ENCODE assay signal across 8 mouse cellular contexts in genomic region chr5:144457623-144458287, GRCm38 (mm10).
DNase-seq lines count a peak whose midpoint lies in the region; ATAC-seq and TF ChIP-seq lines count a peak whose summit lies in the region.

No protein-coding gene starts in this region.

- no peaks in the 10 kb centered on the region for H3K36me3 ChIP-seq in heart, postnatal 0 days (replicated peaks; ENCODE audit: control insufficient read depth, insufficient read depth, low read length)
- no peaks in the 10 kb centered on the region for H3K36me3 ChIP-seq in liver, postnatal 0 days (replicated peaks; ENCODE audit: insufficient read depth, low read length)
- no peaks in the 10 kb centered on the region for H3K36me3 ChIP-seq in stomach, embryonic 15.5 days

- peak overlapping the region; percentile 29; the same call in 1 of the 2 replicates for H3K4me2 ChIP-seq in heart, postnatal 0 days (ENCODE audit: low read depth, low read length)
- no peak overlapping the region; the same call in 1 of the 2 replicates for H3K4me2 ChIP-seq in liver, postnatal 0 days (ENCODE audit: low read depth, low read length)
- peak overlapping the region; percentile 46 for H3K4me2 ChIP-seq in stomach, embryonic 15.5 days

- peak; percentile 15 for DNase-seq in urinary bladder, postnatal 14 days (ENCODE audit: low spot score)
- DNase-seq in urinary bladder, postnatal 4 days (ENCODE audit: low spot score in 2 of 2): no peak
- no peak for DNase-seq in heart, postnatal 0 days (ENCODE audit: low spot score)
- peak; percentile 21 for DNase-seq in liver, postnatal 0 days
- DNase-seq in c-Kit-positive CD71-positive TER-119-positive erythroid progenitor cells, embryonic 14.5 days (ENCODE audit: low spot score): no peak
- no peak for DNase-seq in thymus, postnatal 0 days (ENCODE audit: low spot score)

- H3K27ac ChIP-seq in heart, postnatal 0 days (ENCODE audit: low read depth): no peak overlapping the region
- H3K27ac ChIP-seq in liver, postnatal 0 days (ENCODE audit: low read depth): no peak overlapping the region
- H3K27ac ChIP-seq in stomach, embryonic 15.5 days: no peak overlapping the region

- no peaks in the 10 kb centered on the region for H3K27me3 ChIP-seq in heart, postnatal 0 days (ENCODE audit: control insufficient read depth, insufficient read depth, low read length)
- H3K27me3 ChIP-seq in liver, postnatal 0 days (ENCODE audit: insufficient read depth, low read length): no peaks in the 10 kb centered on the region
- H3K27me3 ChIP-seq in stomach, embryonic 15.5 days (replicated peaks): no peaks in the 10 kb centered on the region

- no peak for ATAC-seq in heart, postnatal 0 days (ENCODE audit: insufficient read depth, low read depth)
- peak; percentile 72 for ATAC-seq in liver, postnatal 0 days
- peak; percentile 47; the same call in 1 of the 2 replicates for ATAC-seq in stomach, embryonic 15.5 days (ENCODE audit: insufficient read depth, low FRiP score, low read depth)
- ATAC-seq in erythroblast, adult 5-6 weeks (replicated peaks; ENCODE audit: low FRiP score, poor library complexity, severe bottlenecking): no peak

- WGBS in heart, postnatal 0 days: 6% methylated on average over 11 of the region's 11 CpGs
- WGBS in liver, postnatal 0 days (ENCODE audit: insufficient replicate concordance): 6% methylated on average over 11 of the region's 11 CpGs
- WGBS in stomach, embryonic 15.5 days: 5% methylated on average over 11 of the region's 11 CpGs

- H3K4me1 ChIP-seq in heart, postnatal 0 days (ENCODE audit: control insufficient read depth, insufficient read depth): no peaks in the 10 kb centered on the region
- H3K4me1 ChIP-seq in liver, postnatal 0 days (ENCODE audit: insufficient read depth): no peaks in the 10 kb centered on the region
- peaks cover 6% of the 10 kb centered on the region for H3K4me1 ChIP-seq in stomach, embryonic 15.5 days

- no peak for TF ChIP-seq EP300 in heart, postnatal 0 days (IDR thresholded peaks at IDR 0.05; ENCODE audit: low read depth)
- no peak for TF ChIP-seq EP300 in liver, postnatal 0 days (IDR thresholded peaks at IDR 0.05; ENCODE audit: low read depth)

- no peak overlapping the region for H3K9ac ChIP-seq in heart, postnatal 0 days (replicated peaks; ENCODE audit: low read depth, low read length)
- no peak overlapping the region for H3K9ac ChIP-seq in liver, postnatal 0 days (replicated peaks)
- no peak overlapping the region; the same call in 1 of the 2 replicates for H3K9ac ChIP-seq in stomach, embryonic 15.5 days

- TF ChIP-seq CTCF in heart, postnatal 0 days (IDR thresholded peaks at IDR 0.05; ENCODE audit: low read depth): no peak
- TF ChIP-seq CTCF in liver, postnatal 0 days (IDR thresholded peaks at IDR 0.05; ENCODE audit: low read depth): no peak

- H3K4me3 ChIP-seq in heart, postnatal 0 days (ENCODE audit: low read depth, low read length): no peak overlapping the region
- H3K4me3 ChIP-seq in liver, postnatal 0 days (ENCODE audit: low read depth, low read length): no peak overlapping the region
- H3K4me3 ChIP-seq in stomach, embryonic 15.5 days (replicated peaks): no peak overlapping the region

- H3K9me3 ChIP-seq in heart, postnatal 0 days (replicated peaks; ENCODE audit: control insufficient read depth, low read length): 0 out of 2 replicates have a peak, but pooled peaks cover 5% of the 10 kb centered on the region
- H3K9me3 ChIP-seq in liver, postnatal 0 days (ENCODE audit: low read length): peaks cover 3% of the 10 kb centered on the region; the same call in 1 of the 2 replicates
- H3K9me3 ChIP-seq in stomach, embryonic 15.5 days: no peaks in the 10 kb centered on the region

Comparison
In these comparisons a context has a peak if more than half of its experiments do, and no peak if none do; other contexts are left out.
1. DNase-seq: peak in urinary bladder, postnatal 14 days (single experiment) and liver, postnatal 0 days (single experiment); none in urinary bladder, postnatal 4 days (0 of 2), heart, postnatal 0 days (single experiment), c-Kit-positive CD71-positive TER-119-positive erythroid progenitor cells, embryonic 14.5 days (single experiment) and thymus, postnatal 0 days (single experiment).
2. ATAC-seq: peak in liver, postnatal 0 days (single experiment) and stomach, embryonic 15.5 days (single experiment); none in heart, postnatal 0 days (single experiment) and erythroblast, adult 5-6 weeks (single experiment).